Mouse (Mus musculus): ENCODE data around the gene Fhad1. TPM values are rescaled to one million over a fixed set of nuclear protein-coding genes. Genes with fewer than 3 reads are reported as not detected.
"Not testable (repeated sequence)": the region's sequence is repeated elsewhere in the genome, so short reads cannot be mapped to it uniquely, and the experiment has no call there.

Gene Fhad1
- polyA plus RNA-seq, 1 experiment from 2014 or later: 6.5 TPM

- 58% methylated on average over 2 of the region's 2 CpGs for WGBS
- H3K9me3 ChIP-seq (ENCODE audit: control insufficient read depth, low read length); H3K4me1 ChIP-seq (ENCODE audit: control insufficient read depth, insufficient read depth, low read depth, low read length); H3K4me2 ChIP-seq (ENCODE audit: low read length); H3K9ac ChIP-seq (ENCODE audit: low read depth, low read length); H3K36me3 ChIP-seq (ENCODE audit: control insufficient read depth, insufficient read depth, low read length); H3K4me3 ChIP-seq (ENCODE audit: low read length); ATAC-seq; H3K27ac ChIP-seq (ENCODE audit: low read depth, low read length); H3K27me3 ChIP-seq (replicated peaks; ENCODE audit: control insufficient read depth, insufficient read depth, low read length): not testable (repeated sequence)
Measured at GRCm38 (mm10) chr4:141994062-141994471, 20.8 kb downstream of the Fhad1 start.

DNA sequence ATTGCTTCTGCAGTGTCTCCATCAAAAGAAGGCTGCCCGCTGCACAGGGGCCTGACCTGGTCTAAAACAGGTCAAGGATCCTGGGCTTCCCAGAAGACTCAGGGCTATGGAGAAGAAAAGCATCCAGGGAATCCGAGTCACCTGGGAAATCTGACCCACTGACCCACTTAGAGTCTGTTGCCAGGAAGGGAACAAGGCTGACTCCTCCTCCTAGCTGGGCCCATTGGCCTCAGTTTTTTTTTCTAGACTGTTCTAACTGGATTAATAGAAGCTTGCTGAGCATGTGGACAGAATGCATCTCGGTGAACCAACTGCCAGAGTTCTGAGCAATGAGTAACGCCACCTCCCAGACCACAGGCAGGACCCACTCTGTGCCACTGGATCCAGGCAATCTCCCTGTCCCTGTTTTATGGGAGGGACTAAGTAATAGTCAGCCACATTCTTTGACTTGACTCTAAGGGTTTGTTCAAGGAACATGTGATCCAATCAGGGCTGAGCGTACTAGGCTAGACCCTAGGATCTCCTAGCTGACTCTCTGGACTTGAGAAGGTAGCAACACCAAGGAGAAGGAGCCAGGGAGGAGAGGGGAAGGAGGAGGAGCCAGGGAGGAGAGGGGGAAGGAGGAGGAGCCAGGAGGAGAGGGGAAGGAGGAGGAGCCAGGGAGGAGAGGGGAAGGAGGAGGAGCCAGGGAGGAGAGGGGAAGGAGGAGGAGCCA is 21.4 kb downstream of the Fhad1 start:
- Histone ChIP-seq H3K9ac (ENCODE audit: low read depth, low read length) (no peak overlapping the region), H3K27me3 (replicated peaks; ENCODE audit: control insufficient read depth, insufficient read depth, low read length) (no peaks in the 10 kb centered on the region; the same call in 1 of the 2 replicates), H3K36me3 (ENCODE audit: control insufficient read depth, insufficient read depth, low read length) (no peaks in the 10 kb centered on the region), H3K27ac (ENCODE audit: low read depth, low read length) (no peak overlapping the region), H3K4me2 (ENCODE audit: low read length) (no peak overlapping the region), H3K9me3 (ENCODE audit: control insufficient read depth, low read length) (no peaks in the 10 kb centered on the region), H3K4me1 (ENCODE audit: control insufficient read depth, insufficient read depth, low read depth, low read length) (0 out of 2 replicates have a peak, but pooled peaks cover 3% of the 10 kb centered on the region), H3K4me3 (ENCODE audit: low read length) (no peak overlapping the region)
- 79% methylated on average over 5 of the region's 5 CpGs for WGBS
- ATAC-seq: no peak

DNA sequence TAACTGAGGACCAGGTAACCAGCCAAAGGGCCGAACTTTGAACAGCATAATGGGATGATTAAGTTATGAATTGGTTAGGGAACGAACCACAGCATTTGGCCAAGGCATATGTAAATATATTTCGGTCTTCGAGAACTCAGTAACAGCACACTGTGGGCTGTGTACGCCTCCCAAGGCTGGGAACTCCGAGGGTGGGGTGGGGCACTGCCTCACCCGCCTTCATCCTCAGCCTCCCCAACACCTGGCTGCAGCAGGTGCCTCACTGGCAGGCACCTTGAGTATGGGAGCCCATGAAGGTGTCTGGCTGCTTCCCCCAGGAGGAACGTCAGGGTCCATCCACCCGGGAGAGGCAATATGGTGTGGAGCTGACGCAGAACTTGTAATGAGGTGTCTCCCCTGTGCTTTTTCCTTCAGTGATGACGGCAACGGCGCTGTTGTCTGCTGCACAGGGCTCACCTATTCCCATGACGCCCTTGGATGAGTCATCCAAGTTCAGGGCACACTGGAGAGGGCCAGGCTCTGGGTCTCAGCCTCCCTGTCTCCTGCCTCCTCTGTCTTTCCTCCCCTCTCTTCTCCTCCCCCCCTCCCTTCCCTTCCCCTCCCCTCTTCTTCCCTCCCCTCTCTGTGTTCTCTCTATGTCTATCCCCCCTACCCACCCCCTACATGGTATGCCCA is 22.2 kb downstream of the Fhad1 start:
- H3K36me3 ChIP-seq (ENCODE audit: control insufficient read depth, insufficient read depth, low read length): no peaks in the 10 kb centered on the region
- no peak for ATAC-seq
- no peak overlapping the region for H3K9ac ChIP-seq (ENCODE audit: low read depth, low read length)
- 79% methylated on average over 14 of the region's 14 CpGs for WGBS
- no peaks in the 10 kb centered on the region; the same call in 1 of the 2 replicates for H3K27me3 ChIP-seq (replicated peaks; ENCODE audit: control insufficient read depth, insufficient read depth, low read length)
- no peak overlapping the region for H3K4me2 ChIP-seq (ENCODE audit: low read length)
- H3K4me3 ChIP-seq (ENCODE audit: low read length): no peak overlapping the region
- no peaks in the 10 kb centered on the region for H3K9me3 ChIP-seq (ENCODE audit: control insufficient read depth, low read length)
- no peak overlapping the region for H3K27ac ChIP-seq (ENCODE audit: low read depth, low read length)
- 0 out of 2 replicates have a peak, but pooled peaks cover 3% of the 10 kb centered on the region for H3K4me1 ChIP-seq (ENCODE audit: control insufficient read depth, insufficient read depth, low read depth, low read length)

GRCm38 (mm10) chr4:141988178-141988577 is 26.7 kb downstream of the Fhad1 start:
- no peaks in the 10 kb centered on the region for H3K36me3 ChIP-seq (ENCODE audit: control insufficient read depth, insufficient read depth, low read length)
- no peak for ATAC-seq
- H3K9ac ChIP-seq (ENCODE audit: low read depth, low read length): no peak overlapping the region
- H3K4me2 ChIP-seq (ENCODE audit: low read length): no peak overlapping the region
- no peaks in the 10 kb centered on the region for H3K9me3 ChIP-seq (ENCODE audit: control insufficient read depth, low read length)
- no peak overlapping the region for H3K4me3 ChIP-seq (ENCODE audit: low read length)
- H3K27me3 ChIP-seq (replicated peaks; ENCODE audit: control insufficient read depth, insufficient read depth, low read length): no peaks in the 10 kb centered on the region; the same call in 1 of the 2 replicates
- H3K27ac ChIP-seq (ENCODE audit: low read depth, low read length): no peak overlapping the region
- no peaks in the 10 kb centered on the region for H3K4me1 ChIP-seq (ENCODE audit: control insufficient read depth, insufficient read depth, low read depth, low read length)
- WGBS: 77% methylated on average over 1 of the region's 1 CpGs

- H3K36me3 ChIP-seq (ENCODE audit: control insufficient read depth, insufficient read depth, low read length): no peaks in the 10 kb centered on the region
- no peaks in the 10 kb centered on the region for H3K9me3 ChIP-seq (ENCODE audit: control insufficient read depth, low read length)
- no peaks in the 10 kb centered on the region for H3K4me1 ChIP-seq (ENCODE audit: control insufficient read depth, insufficient read depth, low read depth, low read length)
- no peak overlapping the region for H3K4me3 ChIP-seq (ENCODE audit: low read length)
- H3K9ac ChIP-seq (ENCODE audit: low read depth, low read length): no peak overlapping the region
- H3K27me3 ChIP-seq (replicated peaks; ENCODE audit: control insufficient read depth, insufficient read depth, low read length): no peaks in the 10 kb centered on the region
- ATAC-seq: no peak
- no peak overlapping the region for H3K4me2 ChIP-seq (ENCODE audit: low read length)
- H3K27ac ChIP-seq (ENCODE audit: low read depth, low read length): no peak overlapping the region
- WGBS: 62% methylated on average over 3 of the region's 3 CpGs
Measured at GRCm38 (mm10) chr4:141983689-141984088, 31.2 kb downstream of the Fhad1 start.

GRCm38 (mm10) chr4:141981475-141981874 is 33.4 kb downstream of the Fhad1 start:
- no peak overlapping the region for H3K27ac ChIP-seq (ENCODE audit: low read depth, low read length)
- no peak overlapping the region for H3K9ac ChIP-seq (ENCODE audit: low read depth, low read length)
- no peaks in the 10 kb centered on the region for H3K36me3 ChIP-seq (ENCODE audit: control insufficient read depth, insufficient read depth, low read length)
- H3K27me3 ChIP-seq (replicated peaks; ENCODE audit: control insufficient read depth, insufficient read depth, low read length): no peaks in the 10 kb centered on the region
- H3K4me2 ChIP-seq (ENCODE audit: low read length): no peak overlapping the region
- no peaks in the 10 kb centered on the region for H3K9me3 ChIP-seq (ENCODE audit: control insufficient read depth, low read length)
- H3K4me3 ChIP-seq (ENCODE audit: low read length): no peak overlapping the region
- no peaks in the 10 kb centered on the region for H3K4me1 ChIP-seq (ENCODE audit: control insufficient read depth, insufficient read depth, low read depth, low read length)
- 79% methylated on average over 3 of the region's 3 CpGs for WGBS
- ATAC-seq: no peak

DNA sequence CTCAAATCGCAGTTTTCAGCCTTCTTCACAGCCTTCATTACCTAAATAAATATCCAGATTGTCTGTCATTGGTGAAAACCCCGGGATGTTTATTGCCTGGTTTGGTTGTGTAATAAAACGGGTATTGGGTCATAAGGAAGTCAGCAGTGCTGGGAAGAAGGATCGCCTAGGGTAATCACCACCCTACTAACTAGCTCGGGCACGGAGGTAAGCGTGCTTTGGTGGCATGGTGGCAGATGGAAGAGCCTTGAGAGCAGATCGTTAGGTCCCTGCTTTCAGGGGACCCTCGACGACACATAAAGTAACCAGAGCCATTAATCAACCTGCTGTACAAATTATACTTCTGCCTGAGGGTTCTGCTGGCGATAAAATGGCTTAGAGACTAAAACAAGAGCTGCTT is 36.3 kb downstream of the Fhad1 start:
- Histone ChIP-seq H3K9ac (ENCODE audit: low read depth, low read length) (no peak overlapping the region), H3K36me3 (ENCODE audit: control insufficient read depth, insufficient read depth, low read length) (no peaks in the 10 kb centered on the region), H3K4me1 (ENCODE audit: control insufficient read depth, insufficient read depth, low read depth, low read length) (no peaks in the 10 kb centered on the region), H3K9me3 (ENCODE audit: control insufficient read depth, low read length) (no peaks in the 10 kb centered on the region), H3K27me3 (replicated peaks; ENCODE audit: control insufficient read depth, insufficient read depth, low read length) (no peaks in the 10 kb centered on the region), H3K4me2 (ENCODE audit: low read length) (no peak overlapping the region), H3K27ac (ENCODE audit: low read depth, low read length) (no peak overlapping the region), H3K4me3 (ENCODE audit: low read length) (no peak overlapping the region)
- no peak for ATAC-seq
- 52% methylated on average over 11 of the region's 11 CpGs for WGBS

DNA sequence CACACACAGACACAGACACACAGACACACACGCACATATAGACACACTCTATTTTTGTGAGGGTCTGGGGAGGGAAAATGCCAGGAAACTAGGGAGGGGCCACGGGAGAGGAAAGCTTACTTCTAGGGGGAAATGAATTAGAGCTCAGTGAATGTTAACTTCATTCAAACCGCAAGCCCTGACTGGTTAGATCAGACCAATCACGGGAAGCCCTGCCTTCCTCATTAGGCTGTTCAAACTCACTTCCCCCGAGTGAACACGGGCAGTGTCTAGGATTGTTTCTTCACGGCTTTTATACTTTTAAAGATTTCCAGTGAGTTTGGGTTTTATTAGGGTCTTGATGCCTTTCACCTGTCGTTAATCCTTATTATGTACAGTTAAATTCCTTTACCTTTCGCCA is 37.5 kb downstream of the Fhad1 start:
- Histone ChIP-seq H3K4me3 (ENCODE audit: low read length) (no peak overlapping the region), H3K9me3 (ENCODE audit: control insufficient read depth, low read length) (peaks cover under 1% of the 10 kb centered on the region; the same call in 1 of the 2 replicates), H3K27ac (ENCODE audit: low read depth, low read length) (no peak overlapping the region), H3K4me1 (ENCODE audit: control insufficient read depth, insufficient read depth, low read depth, low read length) (no peaks in the 10 kb centered on the region), H3K9ac (ENCODE audit: low read depth, low read length) (no peak overlapping the region), H3K36me3 (ENCODE audit: control insufficient read depth, insufficient read depth, low read length) (no peaks in the 10 kb centered on the region), H3K27me3 (replicated peaks; ENCODE audit: control insufficient read depth, insufficient read depth, low read length) (no peaks in the 10 kb centered on the region), H3K4me2 (ENCODE audit: low read length) (no peak overlapping the region)
- 62% methylated on average over 9 of the region's 9 CpGs for WGBS
- ATAC-seq: no peak

- Histone ChIP-seq H3K27ac (ENCODE audit: low read depth, low read length) (no peak overlapping the region), H3K9me3 (ENCODE audit: control insufficient read depth, low read length) (peaks cover 4% of the 10 kb centered on the region; the same call in 1 of the 2 replicates), H3K4me2 (ENCODE audit: low read length) (no peak overlapping the region), H3K4me3 (ENCODE audit: low read length) (no peak overlapping the region), H3K4me1 (ENCODE audit: control insufficient read depth, insufficient read depth, low read depth, low read length) (no peaks in the 10 kb centered on the region), H3K9ac (ENCODE audit: low read depth, low read length) (no peak overlapping the region), H3K36me3 (ENCODE audit: control insufficient read depth, insufficient read depth, low read length) (no peaks in the 10 kb centered on the region), H3K27me3 (replicated peaks; ENCODE audit: control insufficient read depth, insufficient read depth, low read length) (no peaks in the 10 kb centered on the region)
- no peak for ATAC-seq
- WGBS: 49% methylated on average over 4 of the region's 4 CpGs
Measured at GRCm38 (mm10) chr4:141976163-141976562, 38.7 kb downstream of the Fhad1 start.

Measured in hindbrain, embryonic 16.5 days (tissue).